Mouse (Mus musculus) CD4-positive naive resting alpha-beta T cell, adult 76 days (primary cell): ENCODE results near the gene Olfr885. TPM values are rescaled to one million over a fixed set of nuclear protein-coding genes. Genes with fewer than 3 reads are reported as not detected.

ENCODE experiments used
- total RNA-seq: library from RNA; stranded (reverse); gene quantifications from one replicate; pipeline ENCODE4 v1.2.4, GENCODE M21; 2023

The Olfr885 gene
- not detected for total RNA-seq

DNA sequence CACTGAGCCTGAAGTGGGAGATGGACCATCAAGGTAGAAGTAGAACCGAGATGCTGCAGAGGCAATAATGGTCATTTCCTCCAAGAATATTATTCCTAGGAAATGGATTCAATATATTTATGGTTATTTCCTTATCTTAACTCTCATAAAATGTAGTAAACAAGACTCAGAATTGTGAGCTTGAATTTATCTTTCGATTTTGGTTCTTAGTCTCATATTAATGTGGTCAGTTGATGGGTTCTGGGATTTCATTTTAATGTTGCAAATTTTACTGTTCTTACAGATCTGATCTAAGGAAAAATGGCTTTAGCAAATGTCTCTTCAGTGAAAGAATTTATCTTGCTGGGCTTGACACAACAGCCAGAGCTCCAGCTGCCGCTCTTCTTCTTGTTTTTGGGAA is at the start of gene Olfr885:
Gene Olfr885 (plus strand): TSS at position 301 of the 400 bp plus-strand sequence.

DNA sequence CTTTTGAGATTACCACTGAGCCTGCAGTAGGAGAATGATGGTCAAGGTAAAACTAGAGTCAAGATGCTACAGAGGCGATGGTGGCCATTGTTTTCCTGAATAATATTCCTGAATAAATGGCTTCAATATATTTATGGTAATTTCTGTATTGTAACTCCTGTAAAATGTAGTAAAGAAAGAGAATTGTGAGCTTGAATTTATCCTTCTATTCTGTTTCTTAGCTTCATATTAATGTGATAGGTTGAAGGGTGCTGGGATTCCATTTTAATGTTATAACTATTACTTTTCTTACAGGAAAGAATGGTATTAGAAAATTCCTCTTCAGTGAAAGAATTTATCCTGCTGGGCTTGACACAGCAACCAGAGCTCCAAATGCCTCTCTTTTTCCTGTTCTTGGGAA is 35.6 kb upstream of the Olfr885 start, which contains the start of gene Olfr883:
Gene Olfr883 (plus strand): TSS at position 301 of the 400 bp plus-strand sequence.

GRCm38 (mm10) chr9:38046255-38046654 is 14.9 kb upstream of the Olfr885 start, which contains the start of gene Olfr884:
Gene Olfr884, plus strand, starts transcription at chr9:38046555.

DNA sequence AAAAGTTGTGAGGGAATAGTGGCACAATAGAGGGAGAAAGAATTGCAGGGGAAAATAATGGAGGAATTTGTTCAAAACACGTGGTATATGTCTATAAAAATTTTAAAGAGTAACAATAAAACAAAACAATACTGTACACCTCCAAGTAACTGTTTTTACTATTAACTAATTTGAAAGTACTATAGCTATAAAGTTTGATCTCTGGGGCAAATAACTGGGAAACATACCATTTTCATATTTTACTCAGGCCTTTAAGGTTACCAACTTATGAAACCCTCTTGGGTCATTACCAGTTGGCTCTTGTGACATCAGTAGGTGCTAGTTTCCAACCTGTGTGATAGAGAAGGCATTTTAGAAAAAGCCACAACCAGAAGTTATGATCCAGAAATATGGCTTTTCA is 22.6 kb downstream of the Olfr885 start, which contains the start of gene Olfr887:
Gene Olfr887 (plus strand): TSS at position 301 of the 400 bp plus-strand sequence.

GRCm38 (mm10) chr9:38107828-38108227 is 46.7 kb downstream of the Olfr885 start, which contains the start of gene Olfr888:
Gene Olfr888, plus strand, starts transcription at chr9:38108128.

Other genes with a start within 250 kb of the Olfr885 start
- not detected for gene Olfr877, start 207.1 kb upstream of the Olfr885 start, total RNA-seq
- gene Olfr145, start 164.6 kb upstream of the Olfr885 start, total RNA-seq = not detected
- not detected for gene Olfr878, start 143.5 kb upstream of the Olfr885 start, total RNA-seq
- not detected for gene Olfr881, start 69.5 kb upstream of the Olfr885 start, total RNA-seq
- gene Olfr883, start 35.5 kb upstream of the Olfr885 start, total RNA-seq = not detected
- not detected for gene Olfr884, start 14.8 kb upstream of the Olfr885 start, total RNA-seq
- gene Olfr887, start 22.8 kb downstream of the Olfr885 start, total RNA-seq = not detected
- not detected for gene Olfr888, start 46.8 kb downstream of the Olfr885 start, total RNA-seq
- gene Olfr889, start 53.9 kb downstream of the Olfr885 start, total RNA-seq = not detected
- gene Olfr890, start 81.2 kb downstream of the Olfr885 start, total RNA-seq = not detected
- not detected for gene Olfr891, start 119.5 kb downstream of the Olfr885 start, total RNA-seq
- not detected for gene Olfr893, start 147.0 kb downstream of the Olfr885 start, total RNA-seq
- gene Olfr894, start 156.7 kb downstream of the Olfr885 start, total RNA-seq = not detected
- not detected for gene Olfr143, start 191.5 kb downstream of the Olfr885 start, total RNA-seq
- gene Olfr895, start 206.5 kb downstream of the Olfr885 start, total RNA-seq = not detected
- not detected for gene Olfr896-ps1, start 229.8 kb downstream of the Olfr885 start, total RNA-seq